Mouse (Mus musculus): ENCODE measurements around the gene Zfp128. TPM values are rescaled to one million over a fixed set of nuclear protein-coding genes. Genes with fewer than 3 reads are reported as not detected.
"Not testable (repeated sequence)": the region's sequence is repeated elsewhere in the genome, so short reads cannot be mapped to it uniquely, and the experiment has no call there.

The Zfp128 gene
- total RNA-seq, 2 experiments from 2014 or later = 2.4 TPM

GRCm38 (mm10) chr7:12921705-12922465, 40.9 kb downstream of the Zfp128 start, which contains the start of gene Rps5:
TSS of gene Rps5 (plus strand) at chr7:12922290.
- peak; percentile 97 for DNase-seq

- DNase-seq = no peak
Measured at GRCm38 (mm10) chr7:12922729-12923128, 41.8 kb downstream of the Zfp128 start.

- no peak for DNase-seq
Measured at GRCm38 (mm10) chr7:12926316-12926715, 45.3 kb downstream of the Zfp128 start.

GRCm38 (mm10) chr7:12927191-12927680, 46.3 kb downstream of the Zfp128 start, which contains the start of gene Rnf225:
TSS of gene Rnf225 (plus strand) at chr7:12927416.
- no peak for DNase-seq

- no peak for DNase-seq
Measured at GRCm38 (mm10) chr7:12927693-12928589, 47.0 kb downstream of the Zfp128 start.

GRCm38 (mm10) chr7:12933615-12934140, 52.7 kb downstream of the Zfp128 start:
- no peak for DNase-seq

- no peak for DNase-seq
Measured at GRCm38 (mm10) chr7:12934808-12935207, 53.8 kb downstream of the Zfp128 start.

- not testable (repeated sequence) for DNase-seq
Measured at GRCm38 (mm10) chr7:12937254-12937803, 56.4 kb downstream of the Zfp128 start.

- DNase-seq = no peak
Measured at GRCm38 (mm10) chr7:12940599-12940998, 59.6 kb downstream of the Zfp128 start.

Other genes with a start within 250 kb of the Zfp128 start
- gene Vmn2r54, start 240.9 kb upstream of the Zfp128 start, total RNA-seq (2021) = not detected
- gene Vmn2r55, start 196.2 kb upstream of the Zfp128 start, total RNA-seq (2021) = not detected
- not detected for gene Vmn2r56, start 146.2 kb upstream of the Zfp128 start, total RNA-seq (2021)
- gene Zscan18, start 77.5 kb upstream of the Zfp128 start, total RNA-seq (2021) = 1 to 10 TPM; 1.4 to 1.6 TPM
- gene Zfp329, start 62.3 kb upstream of the Zfp128 start, total RNA-seq (2021) = 1 to 10 TPM; 3.7 to 4.6 TPM
- 10 to 100 TPM in 1 of 2 experiments, 1 to 10 TPM in 1; 8.9 to 10.3 TPM for gene Zfp110, start 46.4 kb upstream of the Zfp128 start, total RNA-seq (2021)
- gene Zscan22, start 16.6 kb downstream of the Zfp128 start, total RNA-seq (2021) = 1 to 10 TPM; 2.7 to 3.4 TPM
- 100 to 1,000 TPM; 498 to 510 TPM for gene Rps5, start 41.1 kb downstream of the Zfp128 start, total RNA-seq (2021)
- under 1 TPM; 0.21 to 0.33 TPM for gene Rnf225, start 46.2 kb downstream of the Zfp128 start, total RNA-seq (2021)
- 1 to 10 TPM; 2.0 to 2.2 TPM for gene Zfp324, start 84.7 kb downstream of the Zfp128 start, total RNA-seq (2021)
- 1 to 10 TPM; 2.1 to 2.4 TPM for gene Zfp446, start 96.7 kb downstream of the Zfp128 start, total RNA-seq (2021)
- not detected for gene Slc27a5, start 117.0 kb downstream of the Zfp128 start, total RNA-seq (2021)
- gene Trim28, start 117.9 kb downstream of the Zfp128 start, total RNA-seq (2021) = 10 to 100 TPM; 59.1 to 60.7 TPM
- 1 to 10 TPM; 2.7 to 4.9 TPM for gene Zbtb45, start 128.9 kb downstream of the Zfp128 start, total RNA-seq (2021)
- gene Chmp2a, start 153.6 kb downstream of the Zfp128 start, total RNA-seq (2021) = 10 to 100 TPM; 76.1 to 89.9 TPM
- gene Ube2m, start 157.1 kb downstream of the Zfp128 start, total RNA-seq (2021) = 100 to 1,000 TPM; 132 to 138 TPM
- gene Mzf1, start 173.6 kb downstream of the Zfp128 start, total RNA-seq (2021) = under 1 TPM; 0.54 to 0.75 TPM
- gene Vmn1r85, start 214.0 kb downstream of the Zfp128 start, total RNA-seq (2021) = not detected
- not detected for gene Vmn1r86, start 238.7 kb downstream of the Zfp128 start, total RNA-seq (2021)